Mouse (Mus musculus): Measurements from ENCODE around the gene Prr23a2.

The Prr23a2 gene

DNA sequence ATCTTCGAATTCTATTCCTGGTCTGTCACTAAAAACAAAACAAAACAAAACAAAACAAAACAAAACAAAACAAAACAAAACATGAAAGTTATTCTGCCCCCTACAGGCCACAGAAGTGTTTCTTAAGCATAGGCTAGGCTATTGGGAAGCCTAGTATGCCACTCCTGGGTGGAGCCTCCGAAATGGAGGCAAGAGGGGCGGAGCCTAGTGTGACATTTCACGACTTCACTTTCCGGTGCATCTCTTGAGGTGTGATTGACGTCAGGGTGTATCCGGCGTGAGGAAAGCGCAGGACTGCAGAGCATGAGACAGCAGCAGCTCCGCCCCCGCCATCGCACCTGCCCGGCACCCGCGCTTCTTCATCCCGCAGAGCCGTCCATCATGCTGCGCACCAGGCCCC lies at the start of gene Prr23a2:
Gene Prr23a2 (plus strand): TSS at position 285 of the 400 bp plus-strand sequence.
- DNase-seq (ENCODE audit: low spot score in 2 of 2): no peak

DNA sequence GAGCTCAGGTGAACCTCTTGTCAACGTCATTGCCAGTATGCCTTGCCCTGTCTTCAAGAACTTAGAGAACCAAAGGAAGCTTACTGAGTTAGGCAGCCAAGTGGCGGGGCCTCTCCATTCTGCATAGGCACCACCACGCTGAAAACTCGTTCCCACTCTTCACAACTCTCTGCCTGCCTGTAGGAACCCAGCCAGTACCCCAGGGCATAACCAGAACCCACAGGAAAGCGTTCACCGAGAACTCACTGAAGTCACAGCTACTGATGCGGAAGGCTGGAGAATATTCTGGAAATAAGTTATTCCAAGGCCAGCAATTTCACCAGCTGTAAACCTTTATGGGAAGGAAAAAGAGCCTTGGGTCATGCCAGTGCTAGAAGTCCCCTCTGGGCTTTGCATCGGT lies 48.7 kb upstream of the Prr23a2 start:
- DNase-seq (ENCODE audit: low spot score in 2 of 2): no peak

DNA sequence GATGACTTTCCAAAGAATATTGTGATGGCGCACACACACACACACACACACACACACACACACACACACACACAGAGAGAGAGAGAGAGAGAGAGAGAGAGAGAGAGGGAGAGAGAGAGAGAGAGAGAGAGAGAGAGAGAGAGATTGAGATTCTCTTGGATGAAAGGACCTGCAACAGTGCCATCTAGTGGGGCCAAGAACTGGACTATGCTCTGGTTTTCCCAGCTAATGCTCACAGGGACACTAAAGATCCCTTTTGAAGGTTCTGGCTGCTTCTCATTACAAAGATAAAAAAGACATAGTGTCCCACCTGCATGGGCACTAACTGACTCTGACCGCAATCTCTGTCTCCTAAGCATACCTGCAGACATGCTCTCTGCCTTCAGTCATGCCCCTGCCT lies 46.8 kb upstream of the Prr23a2 start:
- DNase-seq (ENCODE audit: low spot score in 2 of 2): peak; percentile 9 to 12

DNA sequence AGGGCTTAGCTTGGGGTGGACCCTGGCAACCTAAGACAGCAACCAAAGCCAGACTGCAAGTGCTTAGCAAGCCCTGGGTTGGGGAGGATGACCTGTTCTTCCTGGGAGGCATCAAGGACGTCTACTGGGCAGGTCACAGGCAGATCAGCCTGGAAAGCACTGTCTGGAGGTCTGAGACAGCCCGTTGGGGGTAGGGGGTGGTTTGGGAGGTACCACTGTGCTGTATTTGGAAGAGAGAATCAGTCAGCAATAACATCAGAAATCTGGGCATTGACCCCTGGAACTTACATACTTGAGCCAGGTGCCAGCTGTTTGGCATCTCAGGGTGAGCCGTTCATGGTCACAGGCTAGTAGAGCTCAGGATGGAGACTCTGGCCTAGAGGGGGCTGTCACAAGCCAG lies 40.2 kb upstream of the Prr23a2 start:
- DNase-seq (ENCODE audit: low spot score in 2 of 2): no peak

DNA sequence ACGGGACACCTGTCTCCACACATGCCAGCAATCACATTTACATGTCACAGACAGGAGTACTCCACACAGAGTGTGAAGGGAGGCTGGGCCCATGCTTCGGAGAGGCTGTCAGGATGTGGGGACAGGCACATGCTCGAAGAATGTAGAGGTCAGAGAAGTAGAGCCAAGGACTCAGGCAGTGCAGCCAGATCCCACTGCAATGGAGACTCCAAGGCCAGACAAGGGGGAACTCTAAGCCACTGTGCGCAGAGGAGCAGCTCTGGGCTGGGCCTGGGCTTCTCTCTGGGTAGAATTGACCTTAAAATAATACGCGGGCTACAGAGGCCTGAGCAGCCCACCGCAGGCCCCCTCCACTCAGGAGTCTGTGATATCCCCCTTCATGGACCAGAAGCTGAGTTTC lies 38.7 kb upstream of the Prr23a2 start:
- DNase-seq (ENCODE audit: low spot score in 2 of 2): no peak

DNA sequence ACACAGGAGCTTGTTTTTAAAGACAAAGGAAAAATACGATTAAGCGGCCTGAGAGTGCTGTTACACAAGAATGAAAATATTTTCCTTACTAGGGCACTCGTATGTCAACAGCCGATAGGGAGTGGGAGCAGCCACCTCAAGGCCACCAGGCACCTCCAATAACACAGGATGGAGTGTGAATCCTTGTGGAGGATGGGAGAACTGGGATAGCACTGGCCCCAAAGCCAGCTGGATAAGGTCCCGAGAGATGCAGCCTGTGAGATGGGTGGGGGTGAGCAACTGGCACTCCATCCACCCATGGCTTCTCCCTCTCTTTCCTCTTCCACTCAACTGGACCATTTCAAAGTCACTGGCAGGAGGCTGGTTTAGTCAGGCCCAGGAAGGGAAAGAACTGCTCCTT lies 37.3 kb upstream of the Prr23a2 start:
- no peak for DNase-seq (ENCODE audit: low spot score in 2 of 2)

DNA sequence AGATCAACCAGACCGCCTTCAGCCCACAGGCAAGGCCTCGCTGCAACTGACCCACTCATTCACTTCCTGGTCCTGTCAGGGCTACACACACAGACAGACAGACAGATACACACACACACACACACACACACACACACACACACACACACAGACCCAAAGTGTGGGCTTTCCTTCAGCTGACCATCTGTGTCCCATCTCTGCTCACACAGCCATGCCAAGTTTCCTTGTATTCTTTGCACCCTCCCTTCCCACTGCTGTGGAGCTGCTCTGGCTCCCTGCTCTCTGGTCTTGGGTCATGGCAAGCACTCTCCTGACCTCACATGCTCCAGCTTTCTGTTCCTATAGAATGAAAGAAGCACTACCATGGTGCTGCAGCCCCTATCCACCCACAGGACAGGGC lies 36.8 kb upstream of the Prr23a2 start:
- DNase-seq (ENCODE audit: low spot score in 2 of 2): no peak

DNA sequence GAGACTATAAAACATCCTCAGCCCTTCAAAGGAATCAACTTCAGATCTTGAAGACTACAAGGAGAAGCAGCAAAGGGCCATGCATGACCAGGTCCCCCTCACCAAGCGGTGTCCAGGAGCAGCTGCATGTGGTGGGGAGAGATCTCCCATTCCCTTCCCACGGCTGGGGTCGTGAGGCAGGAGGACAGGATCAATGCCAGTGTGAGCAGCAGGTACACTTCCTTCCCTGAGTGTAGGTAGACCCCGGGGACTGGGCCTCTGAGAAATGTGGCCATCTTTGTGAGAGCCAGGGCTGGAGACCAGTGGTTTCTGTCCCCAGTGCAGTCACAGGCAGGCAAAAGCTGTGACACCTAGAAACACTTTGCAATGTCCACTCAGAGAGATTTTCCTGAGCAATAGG lies 35.8 kb upstream of the Prr23a2 start:
- DNase-seq (ENCODE audit: low spot score in 2 of 2): no peak

DNA sequence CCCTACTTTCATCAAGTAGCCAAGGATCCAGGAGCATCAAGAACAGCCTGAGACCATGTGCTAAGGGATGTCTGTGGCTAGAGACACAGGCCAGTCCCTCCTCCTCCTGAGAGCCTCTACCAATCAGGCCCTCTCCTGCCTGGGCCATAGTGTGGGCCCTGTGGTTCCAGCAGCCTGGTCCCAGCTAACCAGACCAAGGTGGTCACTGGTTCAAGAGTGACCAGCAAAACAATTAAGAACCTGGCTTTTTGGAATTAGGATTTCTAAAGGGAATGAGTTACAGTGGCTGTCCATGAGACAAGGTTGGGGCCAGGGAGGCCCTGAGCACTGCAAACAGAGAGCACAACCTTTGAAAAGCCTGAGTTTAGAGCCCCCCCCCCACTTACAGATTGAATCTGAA lies 35.2 kb upstream of the Prr23a2 start:
- DNase-seq (ENCODE audit: low spot score in 2 of 2): no peak

DNA sequence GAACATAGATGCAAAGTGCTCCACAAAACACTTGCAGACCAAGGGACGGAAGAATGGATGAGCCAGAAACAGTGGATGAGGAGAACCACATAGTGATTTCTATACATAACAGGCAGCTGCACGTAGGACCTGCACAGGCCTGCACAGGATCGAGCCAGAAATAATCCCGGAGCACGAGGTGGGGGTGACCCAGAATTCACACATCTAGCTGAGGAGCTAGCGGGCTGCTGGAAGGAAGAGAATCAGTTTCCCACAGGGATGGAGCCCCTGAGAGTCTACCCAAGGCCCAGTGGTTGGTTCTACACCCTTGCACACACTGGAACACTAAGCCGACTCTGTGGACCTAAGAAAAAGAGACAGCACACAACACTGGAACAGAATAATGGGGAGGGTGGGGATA lies 32.5 kb upstream of the Prr23a2 start:
- DNase-seq (ENCODE audit: low spot score in 2 of 2): no peak

DNA sequence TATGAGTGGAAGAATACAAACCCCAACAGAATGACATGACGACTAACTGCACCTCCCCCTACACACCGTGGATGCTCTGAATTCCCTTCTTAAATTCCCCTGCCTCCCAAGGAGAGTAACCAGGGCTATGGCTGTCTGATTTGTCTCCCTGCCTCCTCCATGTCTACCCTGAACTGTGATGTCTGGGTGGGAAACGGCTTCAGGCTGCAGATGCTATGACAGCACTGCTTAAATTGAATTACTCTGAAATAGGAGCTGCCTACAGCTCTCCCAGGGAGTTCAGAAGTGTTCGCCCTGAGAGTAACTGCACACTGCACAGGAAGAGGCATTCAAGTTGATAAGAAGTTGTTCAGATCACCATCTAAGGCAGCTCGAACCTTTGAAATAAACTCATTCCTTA lies 26.8 kb upstream of the Prr23a2 start:
- no peak for DNase-seq (ENCODE audit: low spot score in 2 of 2)

DNA sequence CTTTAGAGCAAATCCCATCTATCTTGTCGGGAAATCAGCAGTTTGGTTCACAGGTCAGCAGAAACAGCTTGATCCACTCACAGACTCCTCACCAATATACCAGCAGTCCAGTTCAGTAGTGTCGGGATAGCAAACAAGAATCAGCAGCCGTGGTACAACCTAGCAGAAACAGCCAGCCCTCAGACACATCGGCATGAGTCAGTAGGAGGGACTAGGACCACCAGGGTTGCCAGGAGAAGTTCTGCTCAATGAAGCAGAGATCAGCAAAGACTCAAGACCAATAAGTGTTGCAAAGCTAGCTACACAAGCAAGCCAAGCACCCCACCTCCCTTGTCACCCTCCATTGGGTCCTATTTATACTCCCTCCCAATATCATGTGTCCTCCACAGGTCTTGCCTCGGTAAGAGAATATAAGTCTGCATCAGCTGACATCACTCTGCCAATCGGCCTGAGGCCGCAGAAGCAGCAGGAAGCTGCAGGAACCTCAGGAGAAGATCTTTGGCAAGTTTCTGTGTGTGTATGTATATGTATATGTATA lies 18.7 kb upstream of the Prr23a2 start:
- DNase-seq (ENCODE audit: low spot score in 2 of 2): no peak

DNA sequence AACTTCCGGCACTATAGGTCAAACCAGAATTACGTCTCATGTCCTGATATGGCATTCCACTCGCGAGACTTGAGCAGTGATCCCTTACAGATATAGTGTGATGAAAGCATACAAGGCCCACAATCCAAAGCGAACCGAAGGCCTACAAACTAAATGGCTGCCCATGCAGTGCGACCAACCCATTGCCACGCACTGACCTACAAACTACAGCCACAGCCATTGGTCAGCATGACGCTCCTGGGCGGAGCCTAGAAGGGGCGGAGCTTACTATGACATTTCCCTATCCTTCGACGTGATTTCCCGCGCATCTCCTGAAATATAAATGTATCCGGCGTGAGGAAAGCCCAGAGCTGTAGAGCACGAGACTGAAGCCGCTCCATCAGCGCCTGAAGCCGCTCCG lies 14.2 kb upstream of the Prr23a2 start, which contains the start of gene Prr23a1:
Gene Prr23a1 (plus strand): TSS at position 387 of the 400 bp plus-strand sequence.
- DNase-seq (ENCODE audit: low spot score in 2 of 2): no peak

DNA sequence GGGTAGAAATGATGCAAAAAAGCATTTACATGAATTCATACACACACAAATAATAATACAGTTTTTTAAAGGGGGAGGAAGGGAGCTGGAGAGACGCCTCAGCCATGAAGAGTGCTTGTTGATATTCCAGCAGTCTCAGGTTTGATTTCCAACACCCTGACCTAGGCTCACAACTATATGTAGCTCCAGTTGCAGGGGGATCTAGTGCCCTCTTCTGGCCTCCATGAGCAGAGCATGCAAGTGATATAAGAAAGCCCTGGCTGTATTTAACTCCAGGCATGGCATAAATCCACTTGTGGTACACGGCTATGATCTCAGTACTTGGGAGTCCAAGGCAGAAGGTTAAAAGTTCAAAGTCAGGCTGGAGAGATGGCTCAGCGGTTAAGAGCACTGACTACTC lies 7.2 kb downstream of the Prr23a2 start:
- DNase-seq (ENCODE audit: low spot score in 2 of 2): no peak

DNA sequence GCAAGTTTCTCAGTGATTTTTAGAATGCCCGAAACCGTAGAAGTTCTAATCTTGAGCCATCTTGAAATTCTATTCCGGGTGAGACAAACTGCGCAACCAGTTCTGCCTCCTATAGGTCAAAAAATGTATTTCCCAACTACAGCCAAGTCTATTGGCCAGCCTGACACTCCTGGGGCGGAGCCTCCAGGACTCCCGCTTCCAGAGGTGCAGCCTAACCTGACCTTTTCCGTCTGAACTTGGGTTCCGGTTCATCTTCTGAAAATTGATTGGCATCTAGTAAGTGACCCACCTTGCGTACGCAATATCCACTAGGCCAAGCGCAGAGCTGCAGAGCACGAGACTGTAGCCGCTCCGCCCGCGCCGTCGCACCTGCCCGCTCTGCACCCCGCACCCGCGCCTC lies 8.3 kb downstream of the Prr23a2 start, which contains the start of gene Prr23a3:
Gene Prr23a3 (plus strand): TSS at position 197 of the 400 bp plus-strand sequence.
- no peak for DNase-seq (ENCODE audit: low spot score in 2 of 2)

DNA sequence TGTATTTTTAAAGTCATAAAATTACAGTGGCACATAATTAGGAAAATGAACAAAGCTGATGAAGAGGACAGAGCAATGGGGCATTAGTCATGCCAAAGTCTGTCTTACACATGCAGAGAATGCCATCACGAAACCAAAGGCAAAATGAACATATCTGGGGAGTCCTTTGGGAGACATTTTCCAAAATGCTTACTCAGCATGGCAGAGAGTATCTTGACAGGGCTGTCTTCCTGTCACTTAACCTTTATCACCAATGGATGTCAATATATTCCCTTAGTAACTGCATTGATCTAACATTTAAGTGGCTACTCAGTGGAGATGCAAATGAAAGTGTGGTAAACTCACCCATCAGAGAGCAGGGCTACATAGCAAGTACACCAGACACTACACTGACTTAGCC lies 45.2 kb downstream of the Prr23a2 start:
- DNase-seq (ENCODE audit: low spot score in 2 of 2): no peak

DNA sequence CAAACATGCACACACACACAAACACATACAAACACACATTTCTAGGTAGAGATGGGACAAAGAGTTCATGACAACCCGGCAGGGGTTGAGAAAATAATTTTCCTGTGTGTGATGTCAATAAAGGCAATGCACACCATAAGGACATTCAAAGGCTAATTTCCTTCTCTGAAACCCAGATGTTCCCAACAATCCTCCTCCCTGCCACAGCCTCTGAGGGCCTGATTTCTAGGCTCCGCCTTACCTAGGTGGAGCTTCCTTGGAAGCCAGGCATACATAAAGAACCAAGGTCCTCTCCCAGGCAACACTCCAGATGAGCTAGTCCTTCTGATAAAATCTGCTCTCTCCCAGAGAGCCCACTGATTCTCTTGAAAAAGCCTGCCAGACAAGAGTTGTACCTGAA lies 46.5 kb downstream of the Prr23a2 start, which contains the start of gene 7420426K07Rik:
Gene 7420426K07Rik (plus strand): TSS at position 301 of the 400 bp plus-strand sequence.
- no peak for DNase-seq (ENCODE audit: low spot score in 2 of 2)
